8 mouse cellular contexts compared by ENCODE assay signal in the genomic region with DNA sequence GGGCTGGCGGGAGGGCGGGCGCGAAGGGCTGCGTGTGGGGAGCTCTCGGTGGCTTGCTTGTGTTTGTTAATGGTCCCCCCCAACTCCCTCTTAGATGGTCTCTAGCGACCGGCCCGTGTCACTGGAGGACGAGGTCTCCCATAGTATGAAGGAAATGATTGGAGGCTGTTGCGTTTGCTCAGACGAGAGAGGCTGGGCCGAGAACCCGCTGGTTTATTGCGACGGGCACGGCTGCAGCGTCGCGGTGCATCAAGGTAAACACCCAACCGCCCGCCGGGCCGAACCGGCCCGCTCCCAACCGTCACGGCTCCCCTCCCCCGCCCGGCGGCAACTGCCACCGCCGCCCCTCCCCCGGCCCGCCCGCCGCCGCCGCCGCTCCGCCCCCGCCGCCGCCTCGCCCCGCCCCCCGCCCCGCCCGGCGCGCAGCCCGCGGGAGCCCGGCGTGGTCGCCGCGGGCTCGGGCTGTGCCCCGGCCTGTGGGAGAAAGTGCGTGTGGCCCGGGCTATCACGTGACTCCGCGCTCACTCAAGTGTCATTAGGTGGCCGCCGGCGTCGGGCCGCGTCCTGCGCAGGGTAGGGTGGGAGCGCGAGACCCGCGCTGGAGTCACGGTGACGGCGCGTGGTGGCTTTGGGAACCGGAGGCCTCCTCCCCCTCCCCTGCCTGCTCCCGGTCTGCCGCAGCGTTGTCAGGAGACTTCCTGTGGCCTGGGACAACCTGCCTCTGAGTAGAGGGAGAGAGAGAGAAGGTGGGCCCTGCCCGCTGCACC. TPM values are rescaled to one million over a fixed set of nuclear protein-coding genes. Genes with fewer than 3 reads are reported as not detected.
A peak's percentile ranks its signal among the peaks of the same experiment; 100 is the strongest.
DNase-seq lines count a peak whose midpoint lies in the region; ATAC-seq and TF ChIP-seq lines count a peak whose summit lies in the region.

No protein-coding gene starts in this region.

- H3K4me2 ChIP-seq in forebrain, embryonic 14.5 days (ENCODE audit: low read length): peak overlapping the region; percentile 88
- peak overlapping the region; percentile 93 for H3K4me2 ChIP-seq in lung, embryonic 14.5 days

- peaks cover 11% of the 10 kb centered on the region; the same call in 1 of the 2 replicates for H3K36me3 ChIP-seq in forebrain, embryonic 14.5 days (ENCODE audit: control insufficient read depth, insufficient read depth, low read length)
- peaks cover 15% of the 10 kb centered on the region for H3K36me3 ChIP-seq in lung, embryonic 14.5 days (ENCODE audit: insufficient read depth)

- H3K9ac ChIP-seq in forebrain, embryonic 14.5 days (ENCODE audit: low read length): peak overlapping the region; percentile 96
- peak overlapping the region; percentile 98 for H3K9ac ChIP-seq in lung, embryonic 14.5 days

- peak; percentile 87 for DNase-seq in ES-CJ7 (ENCODE audit: low read depth, low spot score)
- DNase-seq in cerebellum, adult 11 months: peak; percentile 77
- DNase-seq in forebrain, embryonic 14.5 days (ENCODE audit: low spot score): peak; percentile 75
- DNase-seq in heart, postnatal 25 days (ENCODE audit: low spot score): peak; percentile 53
- peak; percentile 42 to 62 for DNase-seq in layer of hippocampus, adult 2 months (ENCODE audit: low spot score in 2 of 2)
- peak; percentile 82 for DNase-seq in lung, embryonic 14.5 days
- DNase-seq in thymus, postnatal 0 days (ENCODE audit: low spot score): peak; percentile 72

- intact Hi-C loops in heart, postnatal 25 days (cut with DNase I): loop anchor here (5.0 kb wide), 1 partner anchor 132 kb away; no protein-coding TSS in a partner anchor

- peak overlapping the region; percentile 86 for H3K4me3 ChIP-seq in forebrain, embryonic 14.5 days (ENCODE audit: low read depth, low read length)
- H3K4me3 ChIP-seq in layer of hippocampus, adult 2 months: peak overlapping the region; percentile 90
- peak overlapping the region; percentile 87 for H3K4me3 ChIP-seq in lung, embryonic 14.5 days (ENCODE audit: low read depth, low read length)

- no peaks in the 10 kb centered on the region for H3K9me3 ChIP-seq in forebrain, embryonic 14.5 days (replicated peaks; ENCODE audit: control insufficient read depth, low read length)
- no peaks in the 10 kb centered on the region for H3K9me3 ChIP-seq in lung, embryonic 14.5 days (ENCODE audit: low read depth, low read length)

- peak overlapping the region; percentile 100 for H3K27ac ChIP-seq in forebrain, embryonic 14.5 days (ENCODE audit: low read depth, low read length)
- H3K27ac ChIP-seq in layer of hippocampus, adult 2 months: peak overlapping the region; percentile 99
- peak overlapping the region; percentile 100 for H3K27ac ChIP-seq in lung, embryonic 14.5 days (ENCODE audit: low read depth)

- peaks cover 9% of the 10 kb centered on the region for H3K4me1 ChIP-seq in forebrain, embryonic 14.5 days (ENCODE audit: control insufficient read depth, insufficient read depth, low read length)
- 0 out of 2 replicates have a peak, but pooled peaks cover 7% of the 10 kb centered on the region for H3K4me1 ChIP-seq in lung, embryonic 14.5 days (ENCODE audit: insufficient read depth)

- TF ChIP-seq CTCF in layer of hippocampus, adult 2 months (conservative IDR thresholded peaks at IDR 0.05): no peak
- TF ChIP-seq CTCF in lung, embryonic 14.5 days (IDR thresholded peaks at IDR 0.05; ENCODE audit: low read depth): no peak

- H3K27me3 ChIP-seq in forebrain, embryonic 14.5 days (replicated peaks; ENCODE audit: control insufficient read depth, insufficient read depth, low read length): no peaks in the 10 kb centered on the region
- H3K27me3 ChIP-seq in lung, embryonic 14.5 days (ENCODE audit: insufficient read depth, low read length): no peaks in the 10 kb centered on the region

- WGBS in forebrain, embryonic 14.5 days: under 1% methylated on average over 53 of the region's 85 CpGs
- under 1% methylated on average over 56 of the region's 85 CpGs for WGBS in lung, embryonic 14.5 days

- ATAC-seq in forebrain, embryonic 14.5 days: peak; percentile 49
- ATAC-seq in lung, embryonic 14.5 days (ENCODE audit: insufficient read depth): peak; percentile 66
- peak; percentile 16; the same call in 1 of the 2 replicates for ATAC-seq in neutrophil, adult 5-6 weeks (ENCODE audit: extremely low read depth, insufficient number of reproducible peaks, low FRiP score, poor library complexity, severe bottlenecking)

RNA-seq across cellular contexts. Expression of a gene that starts 10.1 kb away (rescaled TPM):
- 38.7 and 43.5 TPM in 2 replicates for polyA plus RNA-seq in forebrain, embryonic 14.5 days (2014; fragmentation: Nextera tagmentation; extraction: Ambion mirVana)
- 10 to 100 TPM; 32.6 to 35.1 TPM for total RNA-seq in heart, postnatal 25 days (2021)
- 10 to 100 TPM; 63.6 to 67.6 TPM for total RNA-seq in layer of hippocampus, adult 2 months (2021)
- 39.1 and 46.2 TPM in 2 replicates for polyA plus RNA-seq in lung, embryonic 14.5 days (2014; fragmentation: Nextera tagmentation; extraction: Ambion mirVana)
- 84.6 and 95.8 TPM in 2 replicates for total RNA-seq in neutrophil, adult 5-6 weeks (2017)
- polyA plus RNA-seq in thymus, postnatal 0 days (2015; fragmentation: Nextera tagmentation; extraction: Ambion mirVana): 53.2 and 70.2 TPM in 2 replicates

RNA-seq across cellular contexts. Expression of a gene that starts 16.3 kb away (rescaled TPM):
- polyA plus RNA-seq in forebrain, embryonic 14.5 days (2014; fragmentation: Nextera tagmentation; extraction: Ambion mirVana): 10.8 and 13.2 TPM in 2 replicates
- 1 to 10 TPM; 3.3 to 4.0 TPM for total RNA-seq in heart, postnatal 25 days (2021)
- total RNA-seq in layer of hippocampus, adult 2 months (2021): 10 to 100 TPM; 16.8 to 16.9 TPM
- polyA plus RNA-seq in lung, embryonic 14.5 days (2014; fragmentation: Nextera tagmentation; extraction: Ambion mirVana): 8.3 and 8.5 TPM in 2 replicates
- 0.23 and 0.37 TPM in 2 replicates for total RNA-seq in neutrophil, adult 5-6 weeks (2017)
- 0.65 and 0.77 TPM in 2 replicates for polyA plus RNA-seq in thymus, postnatal 0 days (2015; fragmentation: Nextera tagmentation; extraction: Ambion mirVana)

RNA-seq across cellular contexts. Expression of a gene that starts 27.6 kb away (rescaled TPM):
- 9.9 and 11.7 TPM in 2 replicates for polyA plus RNA-seq in forebrain, embryonic 14.5 days (2014; fragmentation: Nextera tagmentation; extraction: Ambion mirVana)
- total RNA-seq in heart, postnatal 25 days (2021): 1 to 10 TPM; 3.5 to 3.8 TPM
- total RNA-seq in layer of hippocampus, adult 2 months (2021): 1 to 10 TPM; 4.2 to 4.3 TPM
- polyA plus RNA-seq in lung, embryonic 14.5 days (2014; fragmentation: Nextera tagmentation; extraction: Ambion mirVana): 8.9 and 11.4 TPM in 2 replicates
- total RNA-seq in neutrophil, adult 5-6 weeks (2017): 0.12 TPM in 1 of 2 replicates, not detected in the other
- polyA plus RNA-seq in thymus, postnatal 0 days (2015; fragmentation: Nextera tagmentation; extraction: Ambion mirVana): 2.6 and 3.3 TPM in 2 replicates

Comparison
In these comparisons a context has a peak if more than half of its experiments do, and no peak if none do; other contexts are left out.
1. Peak in every context shown above with its lines: DNase-seq, ATAC-seq, H3K4me3 ChIP-seq and H3K27ac ChIP-seq.
2. ATAC-seq: peak in every context shown above with its lines; median percentile 66 in lung, embryonic 14.5 days; 49 in forebrain, embryonic 14.5 days; 16 in neutrophil, adult 5-6 weeks.